Mouse (Mus musculus): ENCODE results near the gene Prcd. TPM values are rescaled to one million over a fixed set of nuclear protein-coding genes. Genes with fewer than 3 reads are reported as not detected.
A peak's percentile ranks its signal among the peaks of the same experiment; 100 is the strongest.

The Prcd gene
- polyA plus RNA-seq, 1 experiment from 2014 or later, result 1.6 TPM

DNA sequence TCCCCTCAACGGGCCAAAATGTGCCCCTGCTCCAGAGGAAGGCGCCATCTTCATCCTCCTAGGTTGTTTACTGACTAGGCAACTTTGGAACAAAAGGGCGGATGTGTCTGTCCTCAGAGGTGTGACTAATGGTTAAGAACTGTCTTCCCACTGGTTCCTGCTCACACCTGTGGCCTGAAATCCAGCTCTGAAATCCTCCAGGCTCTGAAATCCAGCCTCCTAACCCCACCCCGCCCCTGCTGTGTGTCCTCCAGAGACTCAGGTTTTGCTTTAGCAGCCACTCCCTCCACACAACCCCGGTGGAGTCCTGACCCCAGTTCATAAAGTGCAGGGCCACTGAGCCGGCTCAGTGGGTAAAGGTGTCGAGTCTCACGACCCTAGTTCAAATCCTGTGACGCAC is 44.2 kb downstream of the Prcd start:
- Histone ChIP-seq H3K27me3 (ENCODE audit: control insufficient read depth, insufficient read depth, low read length) (peaks cover 6% of the 10 kb centered on the region; the same call in 1 of the 2 replicates), H3K27ac (ENCODE audit: low read length) (no peak overlapping the region), H3K9ac (ENCODE audit: low read length) (no peak overlapping the region), H3K4me3 (replicated peaks; ENCODE audit: low read length) (no peak overlapping the region), H3K36me3 (ENCODE audit: control insufficient read depth, insufficient read depth, low read length) (no peaks in the 10 kb centered on the region), H3K4me2 (ENCODE audit: low read depth, low read length) (no peak overlapping the region), H3K9me3 (replicated peaks; ENCODE audit: control insufficient read depth, low read length) (no peaks in the 10 kb centered on the region), H3K4me1 (ENCODE audit: control insufficient read depth, insufficient read depth, low read length) (0 out of 2 replicates have a peak, but pooled peaks cover 6% of the 10 kb centered on the region)
- no peak for ATAC-seq (ENCODE audit: insufficient read depth, low FRiP score)
- 51% methylated on average over 9 of the region's 9 CpGs for WGBS

DNA sequence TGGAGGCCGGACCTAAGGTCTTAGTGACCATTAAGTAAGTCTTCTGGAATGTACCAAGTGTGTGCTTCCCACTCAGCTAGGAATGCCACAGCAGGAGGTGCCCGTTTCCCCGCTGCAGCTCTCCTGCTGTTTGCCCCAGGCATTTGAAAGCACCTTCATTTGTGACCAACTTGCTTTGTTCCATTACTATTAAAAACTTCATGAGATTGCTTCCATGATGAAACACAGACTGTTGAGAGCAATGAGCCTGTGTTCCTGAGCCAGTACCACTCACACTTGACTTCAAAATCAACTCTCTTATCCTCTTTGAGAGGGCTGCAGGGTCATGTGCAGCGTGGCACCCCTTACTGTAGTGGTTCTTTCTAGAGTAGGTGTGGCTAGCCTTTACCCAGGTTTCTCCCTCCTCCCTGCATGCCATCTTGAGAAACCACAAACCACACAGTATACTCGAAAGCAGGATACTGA is 48.1 kb downstream of the Prcd start:
- no peaks in the 10 kb centered on the region for H3K4me1 ChIP-seq (ENCODE audit: control insufficient read depth, insufficient read depth, low read length)

GRCm38 (mm10) chr11:116704336-116705035 is 51.2 kb downstream of the Prcd start:
- ATAC-seq (ENCODE audit: insufficient read depth, low FRiP score), result no peak
- Histone ChIP-seq H3K4me3 (replicated peaks; ENCODE audit: low read length) (no peak overlapping the region), H3K9ac (ENCODE audit: low read length) (no peak overlapping the region), H3K36me3 (ENCODE audit: control insufficient read depth, insufficient read depth, low read length) (no peaks in the 10 kb centered on the region), H3K27ac (ENCODE audit: low read length) (no peak overlapping the region), H3K27me3 (ENCODE audit: control insufficient read depth, insufficient read depth, low read length) (no peaks in the 10 kb centered on the region), H3K4me1 (ENCODE audit: control insufficient read depth, insufficient read depth, low read length) (no peaks in the 10 kb centered on the region), H3K4me2 (ENCODE audit: low read depth, low read length) (no peak overlapping the region), H3K9me3 (replicated peaks; ENCODE audit: control insufficient read depth, low read length) (no peaks in the 10 kb centered on the region)
- 87% methylated on average over 8 of the region's 8 CpGs for WGBS

More for the DNA sequence above, 48.1 kb downstream of the Prcd start:
- H3K4me3 ChIP-seq (replicated peaks; ENCODE audit: low read length), result no peak overlapping the region
- no peak overlapping the region for H3K4me2 ChIP-seq (ENCODE audit: low read depth, low read length)
- no peak for ATAC-seq (ENCODE audit: insufficient read depth, low FRiP score)
- WGBS, result 53% methylated on average over 5 of the region's 5 CpGs
- H3K9ac ChIP-seq (ENCODE audit: low read length), result no peak overlapping the region
- H3K9me3 ChIP-seq (replicated peaks; ENCODE audit: control insufficient read depth, low read length), result no peaks in the 10 kb centered on the region
- no peak overlapping the region for H3K27ac ChIP-seq (ENCODE audit: low read length)
- H3K36me3 ChIP-seq (ENCODE audit: control insufficient read depth, insufficient read depth, low read length), result no peaks in the 10 kb centered on the region
- H3K27me3 ChIP-seq (ENCODE audit: control insufficient read depth, insufficient read depth, low read length), result no peaks in the 10 kb centered on the region

DNA sequence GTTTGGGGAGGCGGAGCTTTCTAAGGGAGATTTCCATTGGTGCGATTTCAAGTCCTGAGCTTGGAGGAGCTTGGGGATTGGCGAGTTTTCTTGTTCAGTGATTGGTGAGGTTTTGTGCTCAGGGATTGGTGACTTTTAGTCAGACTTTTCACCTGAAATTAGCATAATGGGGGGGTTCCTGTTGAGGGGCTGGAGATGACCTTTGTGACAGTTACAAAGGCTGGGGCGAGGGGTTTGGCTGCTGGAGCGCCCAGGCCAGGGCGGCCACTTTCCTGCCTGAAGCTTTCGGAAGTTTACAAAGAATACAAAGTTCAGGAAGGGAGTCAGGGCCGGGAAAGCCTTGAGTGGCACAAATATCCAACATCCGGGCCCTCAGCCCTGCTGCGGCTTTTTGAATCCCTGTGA is 51.9 kb downstream of the Prcd start:
- Histone ChIP-seq H3K4me3 (replicated peaks; ENCODE audit: low read length) (no peak overlapping the region), H3K4me2 (ENCODE audit: low read depth, low read length) (no peak overlapping the region), H3K4me1 (ENCODE audit: control insufficient read depth, insufficient read depth, low read length) (no peaks in the 10 kb centered on the region), H3K36me3 (ENCODE audit: control insufficient read depth, insufficient read depth, low read length) (no peaks in the 10 kb centered on the region), H3K9ac (ENCODE audit: low read length) (no peak overlapping the region), H3K27ac (ENCODE audit: low read length) (no peak overlapping the region), H3K9me3 (replicated peaks; ENCODE audit: control insufficient read depth, low read length) (no peaks in the 10 kb centered on the region), H3K27me3 (ENCODE audit: control insufficient read depth, insufficient read depth, low read length) (no peaks in the 10 kb centered on the region)
- no peak for ATAC-seq (ENCODE audit: insufficient read depth, low FRiP score)
- 88% methylated on average over 10 of the region's 10 CpGs for WGBS

DNA sequence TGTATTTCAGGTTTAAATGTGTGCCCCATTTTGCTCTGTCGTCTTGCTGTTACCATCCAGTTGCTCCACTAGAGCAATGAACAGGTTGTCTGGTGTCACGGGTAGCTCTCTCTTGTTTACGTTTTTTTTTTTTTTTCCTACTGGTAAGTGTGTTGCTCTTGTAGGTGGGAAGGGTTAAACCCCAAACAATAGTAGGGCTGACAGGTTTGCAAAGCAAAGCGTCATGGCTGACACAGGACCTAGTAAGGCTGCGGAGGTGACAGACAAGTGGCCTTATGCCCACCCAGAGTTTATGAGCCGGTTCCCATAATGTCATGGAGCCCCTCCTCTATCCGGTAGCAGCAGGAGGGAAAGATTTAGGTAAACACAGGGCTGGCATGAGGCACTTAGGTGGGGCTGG is 53.0 kb downstream of the Prcd start:
- Histone ChIP-seq H3K4me1 (ENCODE audit: control insufficient read depth, insufficient read depth, low read length) (no peaks in the 10 kb centered on the region), H3K9me3 (replicated peaks; ENCODE audit: control insufficient read depth, low read length) (no peaks in the 10 kb centered on the region), H3K4me3 (replicated peaks; ENCODE audit: low read length) (no peak overlapping the region), H3K9ac (ENCODE audit: low read length) (no peak overlapping the region), H3K36me3 (ENCODE audit: control insufficient read depth, insufficient read depth, low read length) (no peaks in the 10 kb centered on the region), H3K27ac (ENCODE audit: low read length) (no peak overlapping the region), H3K4me2 (ENCODE audit: low read depth, low read length) (no peak overlapping the region), H3K27me3 (ENCODE audit: control insufficient read depth, insufficient read depth, low read length) (no peaks in the 10 kb centered on the region)
- 45% methylated on average over 7 of the region's 7 CpGs for WGBS
- ATAC-seq (ENCODE audit: insufficient read depth, low FRiP score), result no peak

DNA sequence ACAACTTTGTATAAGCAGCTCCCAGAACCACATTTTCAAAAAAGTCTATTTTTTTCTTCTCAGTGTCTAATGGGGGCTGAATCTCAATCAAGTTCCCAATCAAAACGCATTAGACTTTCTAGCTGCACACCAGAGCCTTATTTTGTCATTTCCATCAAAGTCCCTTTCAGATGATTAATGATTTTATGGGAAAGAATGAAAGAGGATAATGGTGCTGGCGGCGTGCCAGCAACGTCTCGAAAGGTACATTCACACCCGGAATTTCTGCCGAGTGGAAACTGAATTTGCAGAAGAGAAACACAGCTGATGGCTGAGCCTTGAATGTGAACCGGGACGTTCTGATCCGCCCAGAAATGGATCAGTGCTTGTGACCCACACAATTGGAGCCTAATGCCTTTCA is 56.8 kb downstream of the Prcd start:
- WGBS, result 29% methylated on average over 10 of the region's 10 CpGs
- ATAC-seq (ENCODE audit: insufficient read depth, low FRiP score), result no peak
- no peaks in the 10 kb centered on the region for H3K9me3 ChIP-seq (replicated peaks; ENCODE audit: control insufficient read depth, low read length)

DNA sequence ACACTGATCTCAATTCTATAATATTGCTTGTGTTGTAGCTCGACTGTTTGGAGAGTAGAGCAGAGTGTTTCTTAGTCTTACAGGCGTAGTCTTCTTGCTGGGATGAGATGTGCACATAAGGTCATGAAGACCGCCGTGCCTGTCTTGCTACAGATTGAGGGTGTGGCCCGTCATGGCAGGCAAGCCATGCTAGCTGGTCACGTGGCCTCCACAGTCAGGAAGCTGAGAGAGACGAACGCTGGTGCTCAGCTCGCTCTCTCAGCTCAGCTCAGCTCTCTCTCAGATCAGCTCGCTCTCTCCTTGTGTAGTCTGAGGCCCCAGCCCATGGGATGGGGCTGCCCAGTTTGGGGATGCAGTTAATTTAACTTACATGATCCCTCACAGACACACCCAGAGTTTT is 57.5 kb downstream of the Prcd start:
- Histone ChIP-seq H3K4me3 (replicated peaks; ENCODE audit: low read length) (no peak overlapping the region), H3K4me1 (ENCODE audit: control insufficient read depth, insufficient read depth, low read length) (0 out of 2 replicates have a peak, but pooled peaks cover 3% of the 10 kb centered on the region), H3K4me2 (ENCODE audit: low read depth, low read length) (no peak overlapping the region), H3K9ac (ENCODE audit: low read length) (no peak overlapping the region), H3K27me3 (ENCODE audit: control insufficient read depth, insufficient read depth, low read length) (no peaks in the 10 kb centered on the region), H3K36me3 (ENCODE audit: control insufficient read depth, insufficient read depth, low read length) (no peaks in the 10 kb centered on the region), H3K9me3 (replicated peaks; ENCODE audit: control insufficient read depth, low read length) (no peaks in the 10 kb centered on the region), H3K27ac (ENCODE audit: low read length) (no peak overlapping the region)
- WGBS, result 85% methylated on average over 10 of the region's 10 CpGs
- ATAC-seq (ENCODE audit: insufficient read depth, low FRiP score), result no peak

More for the DNA sequence above, 56.8 kb downstream of the Prcd start:
- Histone ChIP-seq H3K36me3 (ENCODE audit: control insufficient read depth, insufficient read depth, low read length) (no peaks in the 10 kb centered on the region), H3K9ac (ENCODE audit: low read length) (no peak overlapping the region), H3K27me3 (ENCODE audit: control insufficient read depth, insufficient read depth, low read length) (no peaks in the 10 kb centered on the region), H3K4me2 (ENCODE audit: low read depth, low read length) (no peak overlapping the region), H3K4me1 (ENCODE audit: control insufficient read depth, insufficient read depth, low read length) (0 out of 2 replicates have a peak, but pooled peaks cover 3% of the 10 kb centered on the region), H3K4me3 (replicated peaks; ENCODE audit: low read length) (no peak overlapping the region), H3K27ac (ENCODE audit: low read length) (no peak overlapping the region)

DNA sequence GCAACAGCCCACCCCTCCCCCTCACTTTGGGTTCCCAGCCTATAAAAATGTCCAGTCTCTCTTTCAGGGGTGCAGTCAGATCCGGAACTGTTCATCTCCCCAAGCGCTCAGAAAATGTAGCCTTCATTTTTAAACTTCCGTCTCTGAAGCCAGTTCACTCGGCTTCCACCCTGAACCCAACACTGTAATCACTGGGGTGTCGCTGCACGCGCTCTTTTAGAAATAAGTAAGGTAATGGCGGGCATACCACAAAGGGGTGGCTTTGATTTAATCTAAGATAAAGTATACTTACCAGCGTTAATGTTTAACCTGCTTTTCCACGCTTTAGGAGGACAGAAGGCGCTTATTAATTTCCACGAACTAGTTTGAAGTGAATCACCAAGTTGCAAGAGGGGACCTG is 60.7 kb downstream of the Prcd start:
- Histone ChIP-seq H3K4me1 (ENCODE audit: control insufficient read depth, insufficient read depth, low read length) (0 out of 2 replicates have a peak, but pooled peaks cover 3% of the 10 kb centered on the region), H3K36me3 (ENCODE audit: control insufficient read depth, insufficient read depth, low read length) (no peaks in the 10 kb centered on the region), H3K27ac (ENCODE audit: low read length) (peak overlapping the region; percentile 78), H3K27me3 (ENCODE audit: control insufficient read depth, insufficient read depth, low read length) (no peaks in the 10 kb centered on the region), H3K9ac (ENCODE audit: low read length) (no peak overlapping the region), H3K4me2 (ENCODE audit: low read depth, low read length) (peak overlapping the region; percentile 27; the same call in 1 of the 2 replicates), H3K4me3 (replicated peaks; ENCODE audit: low read length) (no peak overlapping the region), H3K9me3 (replicated peaks; ENCODE audit: control insufficient read depth, low read length) (peaks cover 3% of the 10 kb centered on the region; the same call in 1 of the 2 replicates)
- no peak for ATAC-seq (ENCODE audit: insufficient read depth, low FRiP score)
- 69% methylated on average over 12 of the region's 12 CpGs for WGBS

Measured in stomach, embryonic 16.5 days (tissue).